Mouse (Mus musculus) layer of hippocampus, adult 2 months (tissue): ENCODE measurements around the gene Pkm. TPM values are rescaled to one million over a fixed set of nuclear protein-coding genes. Genes with fewer than 3 reads are reported as not detected.
A peak's percentile ranks its signal among the peaks of the same experiment; 100 is the strongest.

Source experiments
- DNase-seq, 2 experiments: peaks; one replicate each; pipeline ENCODE4 v3.0.0; 2022; ENCODE audit warnings: low spot score in 2 of 2
- H3K27ac ChIP-seq: fragments of 200-600 bp; 2 replicates; pipeline ENCODE4 v1.8.1; 2022
- H3K4me3 ChIP-seq: fragments of 200-600 bp; 2 replicates; pipeline ENCODE4 v1.8.1; 2022; ENCODE audit warnings: mild to moderate bottlenecking
- CTCF ChIP-seq: fragments of 200-600 bp; conservative IDR thresholded peaks from 2 replicates; pipeline ENCODE4 v1.8.1; 2022; ENCODE audit warnings: antibody characterized with exemption, mild to moderate bottlenecking, moderate library complexity
- total RNA-seq, 2 experiments: library from RNA; stranded (reverse); gene quantifications; 2 replicates each; pipeline ENCODE4 v1.2.3; 2021

Pkm gene
- total RNA-seq, 2 experiments from 2014 or later: 1,301 to 1,421 TPM

DNA sequence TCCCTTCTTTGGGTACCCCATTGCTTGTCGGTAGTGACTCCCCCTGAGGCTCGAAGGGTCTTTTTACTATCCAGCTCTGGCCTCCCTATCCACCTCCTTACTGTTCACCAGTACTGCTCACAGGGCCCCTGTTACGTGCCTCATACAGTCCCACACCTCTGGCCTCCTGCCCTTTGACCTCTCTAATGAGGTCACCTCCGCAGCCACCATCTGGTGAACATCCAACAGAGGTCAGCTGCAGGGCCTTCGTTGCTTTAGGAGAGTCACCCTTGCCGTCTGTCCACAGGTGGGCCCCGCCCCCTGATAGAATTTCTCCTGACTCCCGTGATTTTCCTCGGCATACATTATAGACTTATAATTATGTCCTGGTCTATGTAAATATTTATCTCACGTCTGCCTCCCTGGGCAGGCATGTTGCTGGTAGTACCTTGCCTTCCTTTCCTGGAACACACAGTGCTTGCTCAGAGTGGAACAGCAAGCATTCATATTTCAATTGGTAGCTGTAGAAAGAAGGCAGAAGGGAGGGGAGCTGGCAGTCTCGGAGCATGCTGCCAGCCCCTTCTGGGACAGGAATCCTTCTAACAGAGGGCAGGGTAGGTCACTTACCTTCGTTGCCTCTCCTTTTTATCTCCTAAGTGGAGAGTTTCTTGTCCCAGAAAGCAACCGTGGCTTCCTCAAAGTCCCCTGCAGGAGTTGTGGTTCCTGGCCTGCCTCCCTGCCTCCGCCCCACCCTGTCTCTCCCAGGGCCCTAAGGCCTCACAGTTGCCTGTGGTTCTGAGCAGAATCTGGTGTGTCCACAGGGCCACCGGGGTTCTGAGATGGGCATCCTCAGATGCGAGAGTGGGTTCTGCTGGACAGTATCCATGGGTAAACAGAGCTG is 38.6 kb downstream of the Pkm start:
- DNase-seq: no peak
- Histone ChIP-seq H3K27ac (no peak overlapping the region), H3K4me3 (no peak overlapping the region)
- no peak for TF ChIP-seq CTCF

DNA sequence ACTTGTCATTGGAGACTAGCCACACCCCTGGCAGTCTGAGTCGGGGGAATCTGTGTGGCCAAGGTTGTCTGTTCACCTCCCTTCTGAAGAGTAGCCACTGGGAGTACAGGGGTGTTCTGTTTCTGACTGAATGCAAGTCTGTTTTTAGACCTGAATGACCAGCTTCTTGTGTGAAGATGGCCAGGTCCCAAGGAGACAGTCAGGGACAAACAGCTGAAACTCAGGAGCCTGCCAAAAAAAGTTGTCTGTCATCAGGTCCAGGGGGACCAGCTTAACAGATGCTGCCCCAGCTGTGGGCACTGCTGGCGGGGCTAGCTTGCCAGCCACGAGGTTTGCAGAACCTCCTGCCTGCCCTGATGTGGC is 39.3 kb downstream of the Pkm start:
- H3K4me3 ChIP-seq: no peak overlapping the region
- H3K27ac ChIP-seq: no peak overlapping the region
- TF ChIP-seq CTCF: no peak
- DNase-seq: no peak

DNA sequence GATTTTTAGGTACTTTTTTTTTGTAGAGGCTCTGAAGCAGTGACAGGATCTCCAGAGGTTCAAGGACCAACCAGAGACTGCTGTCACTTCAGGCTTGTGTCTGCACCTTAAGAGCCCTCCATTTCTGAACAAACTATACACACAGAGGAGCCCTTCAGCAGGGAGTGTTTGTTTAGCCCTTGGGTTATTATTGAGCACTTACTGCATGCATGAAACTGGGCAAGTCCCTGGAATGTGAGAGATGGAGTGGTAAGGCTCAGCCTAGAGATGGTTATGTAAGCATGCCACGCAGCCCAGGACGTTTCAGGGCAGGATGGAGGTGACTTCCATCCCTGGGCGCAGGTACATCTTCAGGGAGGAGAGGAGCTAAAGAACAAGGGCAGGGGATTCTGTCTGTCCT is 40.2 kb downstream of the Pkm start:
- TF ChIP-seq CTCF: no peak
- H3K27ac ChIP-seq: no peak overlapping the region
- H3K4me3 ChIP-seq: no peak overlapping the region
- DNase-seq: no peak

DNA sequence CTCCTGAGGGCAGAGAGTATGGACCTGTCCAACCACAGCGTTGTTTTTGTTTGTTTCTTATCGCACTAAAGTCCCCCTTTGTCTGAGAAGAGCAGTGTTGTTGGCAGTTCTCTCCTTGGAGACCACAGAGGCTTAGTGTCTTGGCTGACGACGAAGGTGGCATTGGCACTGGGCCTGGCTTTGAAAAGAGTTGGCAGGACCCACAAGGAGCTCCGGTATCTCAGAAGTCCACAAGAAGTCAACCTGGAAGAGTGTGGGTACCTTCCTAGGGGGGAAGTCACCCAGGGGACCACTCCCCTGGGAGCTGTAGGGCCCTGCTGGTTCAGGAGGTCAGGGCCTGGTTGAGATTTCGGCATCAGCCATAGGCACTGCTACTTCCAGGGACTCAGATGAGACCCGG is 44.9 kb downstream of the Pkm start:
- no peak for TF ChIP-seq CTCF
- H3K27ac ChIP-seq: no peak overlapping the region
- no peak for DNase-seq
- no peak overlapping the region for H3K4me3 ChIP-seq

DNA sequence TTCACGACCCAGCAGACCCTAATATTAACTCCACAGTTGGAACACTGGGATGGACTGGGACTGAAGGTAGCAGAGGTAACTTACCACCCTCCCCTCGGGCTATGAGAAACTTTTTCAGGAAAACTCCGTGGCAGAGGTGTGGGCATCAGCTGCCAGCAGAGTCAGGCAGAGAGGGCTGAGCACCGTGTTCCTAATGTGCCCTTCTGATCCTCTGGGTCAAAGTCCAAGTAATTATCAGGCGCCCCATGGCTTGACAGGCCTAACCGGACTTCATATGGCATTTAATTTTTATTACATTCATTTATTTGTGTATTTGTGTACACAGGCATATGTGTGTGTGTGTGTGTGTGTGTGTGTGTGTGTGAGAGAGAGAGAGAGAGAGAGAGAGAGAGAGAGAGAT is 46.9 kb downstream of the Pkm start:
- TF ChIP-seq CTCF: no peak
- no peak overlapping the region for H3K4me3 ChIP-seq
- no peak for DNase-seq
- H3K27ac ChIP-seq: no peak overlapping the region

DNA sequence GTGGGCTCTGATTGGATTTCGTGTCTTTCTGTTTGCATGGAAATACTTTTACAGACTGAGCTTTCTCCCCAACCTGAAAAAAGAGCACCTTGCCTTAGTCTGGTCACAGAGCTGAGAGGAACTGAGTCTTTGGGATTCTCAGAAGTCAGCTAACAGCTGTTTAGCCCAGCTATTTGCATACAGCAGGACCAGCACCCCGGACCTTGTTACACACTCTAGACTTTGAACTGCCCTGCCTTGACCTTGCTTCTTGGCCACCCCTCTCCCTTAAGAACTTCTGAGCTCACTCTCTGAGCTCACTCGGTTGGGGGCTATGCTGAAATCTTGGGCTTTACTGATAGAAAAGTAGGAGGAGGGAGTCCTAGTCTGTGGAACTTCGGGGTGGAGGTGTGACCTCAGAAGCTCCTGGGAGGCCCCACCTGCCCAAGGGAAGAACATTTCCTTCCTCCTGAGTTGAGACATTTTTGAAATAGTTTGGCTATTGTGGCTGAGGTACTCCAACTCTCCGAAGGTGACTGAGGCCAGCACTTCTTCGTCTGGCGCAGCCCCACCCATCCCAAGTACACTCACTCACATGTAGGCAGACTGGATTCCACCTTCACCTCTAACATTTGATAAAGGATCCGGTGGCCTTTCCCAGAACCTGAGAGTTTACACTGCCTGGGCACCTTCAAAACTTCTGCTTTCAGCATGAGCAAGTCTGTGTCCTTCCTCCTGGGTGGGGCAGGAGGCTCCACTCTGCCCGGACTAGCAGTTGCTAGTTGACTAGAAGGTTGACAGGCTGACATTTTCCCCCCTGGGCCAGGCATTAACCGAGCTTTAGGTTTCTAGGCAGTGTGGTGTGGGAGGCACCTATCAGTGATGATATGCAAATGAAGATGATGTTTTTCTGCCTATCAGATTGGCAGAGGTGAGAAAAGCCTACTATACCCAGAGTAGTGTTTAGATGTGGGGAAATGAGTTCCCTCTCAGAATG is 51.0 kb downstream of the Pkm start:
- DNase-seq: no peak
- Histone ChIP-seq H3K4me3 (no peak overlapping the region), H3K27ac (no peak overlapping the region)
- no peak for TF ChIP-seq CTCF

DNA sequence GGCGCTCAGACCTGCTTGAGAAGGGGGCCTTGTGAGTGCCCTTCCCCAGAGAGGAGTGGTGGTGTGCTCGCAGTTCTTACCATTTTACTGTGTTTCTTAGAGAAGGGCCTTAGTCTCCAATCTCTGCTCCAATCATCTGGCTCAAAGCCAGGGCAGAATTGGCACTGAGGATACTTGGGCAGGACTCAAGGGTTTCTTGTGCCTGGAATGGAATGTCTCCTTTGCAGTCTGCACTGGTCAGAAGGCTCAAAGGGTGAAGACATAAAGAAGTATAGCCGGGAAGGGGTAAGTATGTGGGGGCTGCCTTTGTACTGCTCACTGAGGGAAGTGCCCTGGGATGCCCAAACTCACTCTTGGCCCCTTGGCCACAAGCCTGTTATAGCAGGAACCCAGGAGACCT is 53.1 kb downstream of the Pkm start:
- Histone ChIP-seq H3K4me3 (no peak overlapping the region), H3K27ac (no peak overlapping the region)
- TF ChIP-seq CTCF: no peak
- DNase-seq: no peak

DNA sequence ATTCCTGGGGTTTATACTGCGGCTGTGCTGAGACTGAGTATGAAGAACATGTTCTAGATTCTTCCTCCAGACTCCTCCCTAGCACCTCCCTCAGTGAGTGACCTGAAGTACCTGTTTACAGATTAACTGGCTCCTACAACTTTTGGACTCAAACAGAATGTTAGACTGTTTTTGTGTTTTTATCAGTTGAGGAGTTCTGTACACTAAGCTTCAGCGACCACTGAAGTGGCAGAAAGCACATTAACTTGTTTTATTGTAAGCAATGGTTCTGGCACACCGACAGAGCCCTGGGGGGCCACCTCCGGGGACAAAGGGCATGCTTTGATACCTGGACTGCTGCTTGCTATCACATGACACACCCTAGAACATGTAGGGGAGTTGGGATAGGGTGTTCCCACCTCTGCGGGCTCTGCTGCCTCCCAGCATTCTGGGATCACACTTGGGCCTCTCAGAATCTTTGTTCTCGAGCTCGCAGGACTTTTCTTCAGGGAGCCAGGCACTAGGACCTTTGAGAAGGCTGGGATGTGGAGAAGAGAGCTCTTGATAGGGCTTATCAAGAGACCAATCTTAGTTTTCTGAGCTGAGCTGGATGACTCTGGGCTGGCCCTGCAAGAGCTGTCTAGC is 60.2 kb downstream of the Pkm start:
- DNase-seq: no peak
- Histone ChIP-seq H3K4me3 (no peak overlapping the region), H3K27ac (no peak overlapping the region)
- TF ChIP-seq CTCF: no peak

DNA sequence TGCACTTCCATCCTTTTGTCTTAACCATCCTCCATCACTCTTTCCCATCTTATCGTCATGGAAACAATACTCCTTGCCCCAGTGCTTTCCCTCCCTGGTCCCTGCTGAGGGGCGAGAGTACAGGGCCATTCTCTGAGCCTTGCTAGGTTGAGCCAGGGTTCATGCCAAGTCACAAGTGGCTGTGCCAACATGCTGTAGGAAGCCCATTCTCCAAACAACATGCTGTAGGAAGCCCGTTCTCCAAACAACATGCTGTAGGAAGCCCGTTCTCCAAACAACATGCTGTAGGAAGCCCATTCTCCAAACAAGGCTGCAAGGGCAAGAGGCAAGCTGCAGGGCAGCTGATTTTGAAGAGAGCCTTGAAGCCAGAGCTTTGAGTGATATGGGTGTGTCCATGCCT is 62.1 kb downstream of the Pkm start:
- no peak for DNase-seq
- H3K27ac ChIP-seq: no peak overlapping the region
- TF ChIP-seq CTCF: no peak
- H3K4me3 ChIP-seq: no peak overlapping the region

DNA sequence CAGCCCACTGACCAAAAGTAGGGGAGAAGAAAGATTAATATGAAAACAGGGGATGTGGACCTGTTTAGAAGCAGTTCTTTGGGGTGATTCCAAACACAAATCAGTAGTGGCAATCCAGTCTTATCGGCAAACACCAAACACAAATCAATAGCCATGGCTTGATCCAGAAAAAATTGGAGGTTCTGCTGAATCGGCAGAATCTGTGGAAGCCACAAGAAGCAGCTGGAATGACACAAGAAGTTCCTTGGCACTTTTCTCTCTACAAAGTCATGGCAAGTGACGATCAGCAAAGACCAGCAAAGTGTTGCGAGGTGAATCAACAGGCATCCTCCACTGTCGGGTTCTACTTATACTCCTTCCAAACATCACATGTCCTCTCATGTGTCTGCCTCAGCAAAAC is 65.0 kb downstream of the Pkm start:
- no peak for DNase-seq
- TF ChIP-seq CTCF: no peak
- no peak overlapping the region for H3K4me3 ChIP-seq
- no peak overlapping the region for H3K27ac ChIP-seq

DNA sequence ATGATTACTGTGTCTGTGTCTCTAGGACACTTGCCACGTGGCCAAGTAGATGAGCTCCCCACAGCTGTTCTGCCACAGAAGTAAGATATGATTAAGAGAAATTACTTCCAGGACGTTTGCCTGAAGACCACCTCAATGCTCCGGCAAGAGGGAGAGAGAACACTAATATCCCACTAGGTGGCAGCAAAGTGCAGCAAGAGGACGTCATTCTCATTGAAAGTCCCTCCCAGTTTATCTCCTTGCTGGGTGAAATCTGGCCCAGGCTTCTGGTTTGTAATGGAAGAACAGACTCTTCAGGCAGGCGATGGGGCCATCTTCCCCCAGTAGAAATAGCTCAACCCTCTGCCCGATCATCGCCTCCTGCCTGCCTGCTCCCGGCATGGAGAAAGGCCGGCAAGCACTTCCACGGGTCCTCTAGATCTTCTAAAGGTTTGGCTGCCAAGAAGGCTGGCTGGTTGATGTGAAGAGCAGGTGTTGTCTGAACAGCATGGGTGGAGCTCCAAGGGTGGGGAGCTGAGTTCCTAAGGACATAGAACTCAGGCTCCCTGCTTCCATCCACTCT is 67.0 kb downstream of the Pkm start:
- peak overlapping the region; percentile 87 for H3K27ac ChIP-seq
- peak; percentile 74 to 82 for DNase-seq
- peak overlapping the region; percentile 52 for H3K4me3 ChIP-seq
- TF ChIP-seq CTCF: peak; percentile 94

DNA sequence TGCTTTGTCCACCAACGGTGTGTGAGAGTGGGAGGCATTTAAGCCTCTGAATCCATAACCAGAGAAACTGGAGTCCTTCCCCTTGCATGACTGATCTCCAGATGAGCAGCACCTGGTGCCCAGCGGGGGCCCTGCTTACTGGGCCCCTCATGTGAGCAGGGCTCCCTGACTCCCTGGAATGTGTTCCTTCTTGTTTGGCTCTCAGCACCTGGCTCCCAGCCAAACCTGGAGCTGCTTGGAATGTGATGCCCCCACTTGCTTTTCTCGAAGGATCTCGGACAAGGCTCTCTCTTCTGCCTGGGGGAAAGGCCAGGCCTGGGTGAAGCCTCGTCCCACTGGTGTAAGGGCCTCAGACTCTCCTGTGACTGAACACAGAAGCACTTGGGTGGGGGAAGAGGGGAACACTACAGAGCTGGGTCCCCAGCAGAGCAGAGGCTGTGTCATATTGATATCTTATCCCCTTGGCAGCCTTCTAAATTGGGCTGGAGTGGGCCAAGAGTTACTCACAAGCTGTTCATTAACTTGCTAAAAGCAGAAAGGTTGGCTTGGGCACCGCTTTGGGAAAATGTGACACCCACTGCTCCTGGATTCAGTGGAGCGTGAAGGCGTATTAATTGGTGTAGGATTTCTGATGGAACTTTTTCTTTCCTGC is 67.7 kb downstream of the Pkm start:
- peak overlapping the region; percentile 87 for H3K27ac ChIP-seq
- no peak for TF ChIP-seq CTCF
- H3K4me3 ChIP-seq: peak overlapping the region; percentile 52; the same call in 1 of the 2 replicates
- peak; percentile 44 to 58 for DNase-seq
